Mouse (Mus musculus): ENCODE data around the gene Atp13a3.
"Not testable (repeated sequence)": the region's sequence is repeated elsewhere in the genome, so short reads cannot be mapped to it uniquely, and the experiment has no call there.

Atp13a3 gene

DNA sequence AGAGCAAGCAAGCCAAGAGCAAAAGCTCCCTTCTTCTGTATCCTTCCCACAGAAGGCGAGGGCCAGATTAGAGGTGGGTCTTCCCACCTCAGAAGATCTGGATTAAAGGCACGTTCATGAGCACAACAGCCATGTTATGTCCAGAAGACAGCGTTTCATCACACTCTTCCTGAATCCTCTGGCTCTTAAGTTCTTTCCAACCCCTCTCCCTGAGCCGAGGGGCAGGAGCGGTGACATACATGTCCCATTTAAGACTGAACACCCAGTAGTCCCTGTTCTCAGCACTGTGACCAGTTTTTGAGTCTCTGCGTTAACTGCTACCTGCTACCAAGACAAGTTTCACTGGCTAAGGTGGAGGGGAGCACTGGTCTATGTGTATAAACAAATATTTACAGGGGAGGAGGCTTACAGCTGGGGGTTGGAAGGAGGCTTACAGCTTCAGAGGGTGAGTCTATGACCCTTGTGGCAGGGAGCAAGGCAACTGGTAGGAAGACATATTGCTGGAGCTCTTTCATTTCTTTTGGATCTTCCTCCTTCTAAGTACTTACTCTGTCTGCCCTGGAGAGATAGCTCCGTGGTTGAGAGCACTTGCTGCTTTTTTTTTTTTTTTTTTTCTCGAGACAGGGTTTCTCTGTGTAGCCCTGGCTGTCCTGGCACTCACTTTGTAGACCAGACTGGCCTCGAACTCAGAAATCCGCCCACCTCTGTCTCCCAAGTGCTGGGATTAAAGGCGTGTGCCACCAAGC is at the start of gene Atp13a3:
Gene Atp13a3, minus strand, starts transcription at position 51 of the 746 bp plus-strand sequence.
- no peak for DNase-seq

DNA sequence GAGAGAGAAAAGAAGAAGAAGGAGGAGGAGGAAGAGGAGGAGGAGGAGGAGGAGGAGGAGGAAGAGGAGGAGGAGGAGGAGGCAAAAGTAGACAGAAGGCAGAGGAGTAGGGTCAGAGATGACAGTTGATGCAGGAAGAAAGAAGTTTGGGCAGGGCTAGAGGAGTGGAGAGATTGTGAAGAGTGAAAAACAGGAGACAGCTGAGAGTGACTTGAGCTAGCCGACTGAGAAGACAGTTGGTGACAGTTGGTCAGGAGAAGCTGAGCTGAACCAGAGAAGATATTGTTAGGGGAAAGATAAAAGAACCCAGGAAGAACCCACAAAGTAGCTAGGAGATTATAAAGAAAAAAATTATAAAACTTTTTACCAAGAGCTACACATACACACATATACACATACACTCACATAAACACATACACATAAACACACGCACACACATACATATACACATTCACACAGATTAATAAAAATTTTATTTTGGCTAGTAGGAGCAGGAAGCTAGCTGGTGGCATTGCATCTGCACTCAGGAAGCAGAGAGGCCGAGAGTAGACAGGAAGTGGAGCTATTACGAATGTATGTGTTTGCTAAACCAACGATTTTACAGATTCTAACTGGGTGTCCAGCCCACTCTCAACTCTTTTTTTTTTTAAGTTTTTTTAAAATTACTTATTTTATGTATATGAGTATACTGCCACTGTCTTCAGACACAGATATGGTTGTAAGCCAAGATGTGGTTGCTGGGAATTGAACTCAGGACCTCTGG is 47.6 kb upstream of the Atp13a3 start:
- no peak for DNase-seq

DNA sequence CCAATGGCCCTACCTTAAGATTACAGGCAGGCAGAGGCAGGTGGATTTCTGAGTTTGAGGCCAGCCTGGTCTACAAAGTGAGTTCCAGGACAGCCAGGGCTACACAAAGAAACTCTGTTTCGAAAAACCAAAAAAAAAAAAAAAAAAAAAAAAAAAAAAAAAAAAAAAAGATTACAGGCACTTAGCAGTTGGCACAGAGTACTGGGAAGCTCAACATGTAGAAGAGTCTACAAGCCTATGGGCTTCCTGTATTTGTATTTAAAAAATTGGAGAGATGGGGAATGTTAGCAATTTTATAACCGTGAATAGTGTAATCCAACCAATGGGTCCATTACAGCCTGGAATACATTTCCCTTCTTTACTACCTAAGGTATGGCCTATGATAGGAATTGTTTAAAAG is 45.4 kb upstream of the Atp13a3 start:
- DNase-seq = not testable (repeated sequence)

DNA sequence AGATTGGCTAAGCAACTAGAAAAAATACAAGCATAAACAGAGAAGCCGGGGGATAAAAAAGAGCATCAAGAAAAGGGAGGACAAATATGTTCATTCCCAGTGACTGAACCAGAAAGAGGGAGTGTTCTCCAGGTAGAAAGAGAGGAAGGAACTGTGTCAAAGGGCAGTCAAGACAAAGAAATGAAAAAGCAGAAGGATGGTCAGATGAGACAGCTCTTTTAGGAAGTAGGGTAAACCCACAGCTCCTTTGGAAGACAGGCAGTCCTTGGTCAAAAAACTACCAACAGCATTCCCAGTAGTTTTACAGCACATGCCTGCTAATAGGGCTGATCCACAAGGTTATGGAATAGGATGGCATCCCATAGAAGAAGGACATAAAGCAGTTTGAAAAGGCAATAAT is 43.2 kb upstream of the Atp13a3 start:
- DNase-seq = no peak

DNA sequence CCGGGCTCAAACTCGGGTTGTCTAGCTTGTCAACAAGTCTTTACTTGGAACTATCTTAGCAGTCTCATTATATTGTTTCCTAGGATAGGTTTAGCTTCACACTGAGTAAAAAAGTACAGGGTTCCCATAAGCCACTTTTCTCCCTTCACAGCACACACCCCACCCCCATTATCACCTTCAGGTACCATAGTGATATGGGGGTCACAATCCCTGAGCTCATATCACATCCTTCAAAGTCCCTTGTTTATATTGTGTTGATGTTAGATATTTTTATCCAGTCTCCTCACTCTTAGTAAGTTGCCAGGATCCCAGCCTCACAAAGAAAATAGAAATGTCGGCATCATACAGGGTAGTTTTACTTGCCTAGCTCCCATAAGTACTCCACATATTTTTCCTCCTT is 42.4 kb upstream of the Atp13a3 start:
- no peak for DNase-seq

DNA sequence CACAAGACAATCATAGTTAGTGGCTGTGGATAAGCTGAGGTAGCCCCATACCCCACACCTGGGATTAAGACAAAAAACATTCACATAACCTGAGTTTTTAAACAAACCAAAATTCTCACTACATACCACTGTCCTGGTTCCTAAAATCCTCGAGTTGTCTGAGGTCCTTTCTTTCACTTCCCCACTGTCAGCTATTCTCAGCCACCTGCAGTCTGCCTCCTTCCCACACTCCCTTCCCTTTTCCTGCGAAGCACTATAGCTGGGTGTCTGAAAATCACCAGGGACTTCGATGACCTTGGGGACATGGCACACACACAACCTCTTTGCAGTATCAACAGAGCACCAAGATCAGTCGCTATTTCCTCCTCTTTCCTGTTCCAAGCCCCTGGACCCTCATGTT is 41.9 kb upstream of the Atp13a3 start:
- peak; percentile 23 for DNase-seq

DNA sequence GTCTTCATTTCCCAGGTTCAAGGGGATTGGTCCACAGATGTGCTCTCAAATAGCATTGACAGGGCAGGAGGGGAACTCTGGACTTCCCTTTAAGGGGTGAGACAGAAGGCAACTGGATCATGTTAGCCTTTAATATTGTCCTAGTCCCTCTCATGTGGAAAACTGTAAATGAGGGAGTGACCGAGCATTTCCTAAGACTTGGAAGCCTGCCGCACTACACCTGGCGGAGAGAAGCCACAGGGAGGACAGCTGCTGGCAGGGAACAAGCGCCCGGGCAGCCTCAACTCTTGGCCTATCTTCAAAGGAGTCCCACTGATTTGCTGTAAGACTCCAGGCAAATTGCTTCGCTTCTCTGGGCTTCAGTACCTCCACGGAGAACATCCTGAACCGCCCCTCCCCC is 37.6 kb upstream of the Atp13a3 start:
- no peak for DNase-seq

DNA sequence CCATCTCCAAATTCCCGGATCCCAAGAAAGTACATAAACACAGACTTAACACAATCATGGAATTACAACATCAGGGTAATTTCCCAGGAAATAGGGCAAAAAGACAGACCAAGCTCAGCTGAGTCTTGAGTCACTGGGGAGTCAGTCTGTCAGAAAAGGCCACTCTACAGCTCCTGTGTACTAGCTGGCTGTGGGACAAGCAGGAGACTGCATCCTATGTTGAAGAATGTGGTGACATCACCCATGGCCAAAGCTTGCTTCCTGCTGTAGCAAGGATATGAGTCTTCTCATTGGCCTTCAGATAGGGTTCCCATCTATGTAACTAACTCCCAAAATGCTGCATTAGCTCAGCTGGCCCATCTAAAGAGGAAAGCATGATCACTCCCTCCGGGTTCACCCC is 36.7 kb upstream of the Atp13a3 start:
- DNase-seq = no peak

DNA sequence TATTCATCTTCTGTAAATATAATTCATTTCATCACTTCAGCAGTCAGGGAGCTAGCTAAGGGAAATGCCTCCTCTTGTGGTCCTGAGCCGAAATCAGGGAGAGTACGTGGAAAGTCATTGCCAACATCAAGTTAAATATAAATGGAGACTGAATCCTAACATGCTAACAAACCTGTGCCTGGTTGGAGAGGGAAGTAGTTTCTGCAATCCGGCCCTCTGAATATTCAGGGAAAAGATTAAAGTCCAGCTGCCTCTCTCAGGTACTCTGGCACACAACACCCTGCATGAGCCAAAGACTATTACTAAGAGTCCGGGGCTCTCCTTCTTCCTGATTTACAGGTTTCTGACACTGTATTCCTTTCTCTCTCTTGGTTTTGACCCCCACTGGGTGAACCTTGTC is 35.6 kb upstream of the Atp13a3 start:
- no peak for DNase-seq

DNA sequence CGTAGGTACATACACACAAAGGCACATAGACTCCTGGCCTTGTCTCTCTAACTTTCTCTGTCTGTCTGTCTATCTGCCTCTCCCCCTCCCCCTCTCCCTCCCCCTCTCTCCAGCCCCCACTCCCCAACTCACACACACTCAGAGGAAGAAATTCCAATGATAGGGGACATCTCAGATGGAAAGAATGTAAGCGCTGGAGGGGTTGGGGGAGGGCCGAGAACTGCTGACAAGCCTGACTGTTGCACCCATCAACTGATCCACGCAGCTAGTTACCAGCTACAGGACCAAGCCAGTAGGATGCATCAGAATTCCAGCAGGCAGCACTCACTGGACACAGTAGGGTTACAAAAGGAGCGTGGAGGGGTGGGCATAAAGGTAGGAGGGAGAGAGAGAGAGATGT is 34.1 kb upstream of the Atp13a3 start:
- no peak for DNase-seq

DNA sequence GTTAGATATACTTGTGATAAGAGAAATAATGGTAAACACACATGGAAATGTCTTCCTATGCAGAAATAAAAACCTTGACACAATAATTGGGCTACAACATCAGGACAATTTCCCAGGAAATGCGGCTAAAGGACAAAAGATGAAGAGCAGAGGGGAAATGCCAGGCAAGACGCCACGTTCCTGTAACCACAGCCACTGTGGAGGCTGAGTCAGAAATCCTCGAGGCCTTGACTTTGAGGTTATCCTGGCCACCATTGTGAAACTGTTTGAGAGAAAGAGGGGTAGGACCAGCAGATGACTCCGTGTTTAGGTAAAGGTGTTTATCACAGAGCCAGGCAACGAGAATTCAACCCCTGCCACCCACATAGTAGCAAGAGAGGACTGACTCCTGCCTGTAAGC is 33.6 kb upstream of the Atp13a3 start:
- DNase-seq = no peak

DNA sequence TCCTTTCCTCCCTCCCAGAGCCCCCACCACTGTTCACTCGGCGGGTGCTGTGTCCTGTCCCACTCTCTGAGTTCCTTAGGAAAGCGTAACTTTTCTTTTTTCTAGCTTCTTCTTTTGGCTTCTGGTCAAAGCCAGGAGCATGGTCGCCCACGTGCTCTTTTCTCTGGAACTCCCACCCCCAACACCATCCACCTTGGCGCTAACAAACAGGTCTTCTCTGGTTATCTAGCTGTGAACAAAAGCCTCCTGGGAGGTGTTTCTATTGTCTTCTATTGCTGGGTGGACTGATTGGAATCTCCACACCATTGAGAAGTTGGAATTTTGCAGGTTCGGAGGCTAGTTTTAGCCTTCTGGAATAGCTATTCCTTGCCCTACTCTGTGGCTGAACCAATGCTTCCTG is 30.5 kb upstream of the Atp13a3 start:
- no peak for DNase-seq

DNA sequence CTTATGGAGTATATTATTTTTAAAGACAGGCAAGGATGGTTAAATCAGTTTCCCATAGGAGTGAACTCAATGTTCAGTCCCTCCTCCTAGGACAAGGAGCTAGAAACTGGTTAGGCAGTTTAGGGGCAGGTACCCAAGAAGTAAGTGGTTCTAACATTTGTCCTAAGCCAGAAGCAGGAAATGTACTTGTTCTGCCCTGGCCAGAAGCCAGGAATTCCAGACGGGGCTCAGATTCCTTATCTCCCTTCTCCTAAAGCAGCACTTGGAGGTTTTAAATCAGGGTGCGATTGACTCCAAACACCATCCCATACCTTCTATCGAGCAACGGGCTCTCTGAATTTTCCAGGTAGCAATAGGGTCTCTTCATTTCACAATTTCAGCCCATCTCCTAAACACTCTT is 29.6 kb upstream of the Atp13a3 start:
- no peak for DNase-seq

DNA sequence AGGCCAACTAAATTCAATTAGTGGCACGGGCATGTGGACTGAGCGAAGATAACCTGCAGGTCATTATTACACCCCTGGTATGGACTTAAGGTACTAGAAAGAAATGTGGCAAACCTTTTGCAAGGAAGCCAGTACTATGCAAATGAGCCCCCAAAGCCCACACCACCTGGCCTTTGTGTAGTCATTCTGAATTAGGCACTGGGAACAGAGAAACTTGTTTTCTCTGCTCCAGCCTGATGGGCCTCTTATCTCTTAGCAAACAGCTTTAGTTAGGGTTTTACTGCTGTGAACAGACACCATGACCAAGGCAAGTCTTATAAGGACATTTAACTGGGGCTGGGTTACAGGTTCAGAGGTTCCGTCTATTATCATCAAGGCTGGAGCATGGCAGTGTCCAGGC is 27.4 kb upstream of the Atp13a3 start:
- no peak for DNase-seq

DNA sequence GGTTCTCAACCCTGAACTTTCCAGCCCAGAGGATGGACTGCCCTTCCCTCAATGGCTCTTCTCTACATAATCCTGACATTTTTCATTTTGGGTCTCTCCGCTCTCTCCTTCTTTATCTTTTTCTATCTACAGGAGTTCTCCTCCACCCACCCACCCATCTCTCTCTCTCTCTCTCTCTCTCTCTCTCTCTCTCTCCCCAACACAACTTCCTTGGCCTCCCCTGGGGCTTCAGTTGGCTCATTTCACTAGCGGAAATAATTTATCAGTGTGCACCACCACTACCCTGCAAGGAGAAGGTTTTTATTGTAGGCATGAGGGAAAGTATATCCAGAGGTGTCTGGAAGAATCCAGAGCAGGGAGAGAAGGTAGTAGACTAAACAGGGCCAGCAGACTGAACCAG is 26.3 kb upstream of the Atp13a3 start:
- no peak for DNase-seq

DNA sequence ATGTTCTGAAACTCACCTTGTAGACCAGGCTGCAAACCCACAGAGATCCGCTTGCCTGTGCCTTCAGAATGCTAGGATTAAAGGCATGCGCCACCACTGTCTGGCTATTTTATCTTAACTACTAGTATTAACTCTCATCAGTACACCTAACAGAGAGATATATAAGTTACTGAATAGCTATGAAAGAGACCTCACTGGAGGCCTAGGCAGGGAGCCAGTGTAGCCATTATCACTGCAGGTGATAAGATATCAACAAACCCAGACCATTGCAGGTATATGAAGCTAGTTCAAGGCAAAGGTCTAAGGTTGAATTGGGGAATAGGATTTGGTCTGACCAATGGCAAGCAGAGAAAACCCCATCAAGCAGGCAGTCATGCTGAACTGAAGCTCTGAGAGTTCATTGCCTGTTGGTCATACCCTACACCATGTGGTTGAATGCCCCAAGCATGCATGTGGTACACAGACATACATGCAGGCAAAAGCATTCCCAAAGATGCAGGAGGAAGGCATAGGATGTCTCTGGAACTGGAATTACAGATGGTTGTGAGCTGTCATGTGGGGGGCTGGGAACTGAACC is 24.8 kb upstream of the Atp13a3 start:
- DNase-seq = no peak

DNA sequence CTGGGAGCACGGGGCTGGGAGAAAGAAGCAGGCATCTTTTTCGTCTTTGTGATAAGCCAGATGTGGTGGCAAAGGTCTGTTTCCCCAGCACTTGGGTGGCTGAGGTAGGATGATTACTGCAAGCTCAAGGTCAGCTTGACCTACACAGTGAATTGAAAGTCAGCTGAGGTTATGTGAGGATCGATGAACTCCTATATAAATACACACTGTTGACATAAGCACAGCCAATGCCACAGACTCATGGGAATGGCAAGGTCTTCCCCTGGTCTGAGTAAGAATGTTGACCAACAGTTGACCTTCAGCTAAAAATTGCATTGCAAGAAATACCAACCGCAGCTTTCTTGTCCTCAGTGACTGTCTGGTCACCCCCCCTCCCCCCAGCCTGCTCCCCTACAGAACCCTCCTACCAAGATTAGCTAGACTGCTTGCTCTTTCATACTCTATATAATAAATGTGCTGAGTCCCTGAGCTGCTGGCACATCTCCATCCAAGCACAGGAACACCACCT is 23.0 kb upstream of the Atp13a3 start:
- no peak for DNase-seq

DNA sequence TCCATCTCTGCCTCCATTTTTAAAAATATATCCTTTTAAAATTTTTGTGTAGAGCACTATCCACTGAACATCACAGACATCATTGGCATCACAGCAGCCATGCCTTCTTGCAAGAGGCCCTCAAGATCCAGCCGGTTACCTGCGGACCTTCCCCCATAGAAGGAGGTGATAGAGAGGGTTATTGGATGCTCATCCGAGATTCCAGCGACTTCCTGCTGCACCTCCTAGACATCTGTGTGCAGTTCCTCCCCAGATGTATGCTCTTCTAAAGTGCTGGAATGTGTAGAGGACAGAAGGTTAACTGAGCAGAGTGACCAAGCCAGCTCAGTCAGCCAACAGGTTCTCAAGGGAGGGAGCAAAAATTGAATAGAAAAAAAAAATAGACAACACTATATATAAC is 21.7 kb upstream of the Atp13a3 start:
- no peak for DNase-seq

DNA sequence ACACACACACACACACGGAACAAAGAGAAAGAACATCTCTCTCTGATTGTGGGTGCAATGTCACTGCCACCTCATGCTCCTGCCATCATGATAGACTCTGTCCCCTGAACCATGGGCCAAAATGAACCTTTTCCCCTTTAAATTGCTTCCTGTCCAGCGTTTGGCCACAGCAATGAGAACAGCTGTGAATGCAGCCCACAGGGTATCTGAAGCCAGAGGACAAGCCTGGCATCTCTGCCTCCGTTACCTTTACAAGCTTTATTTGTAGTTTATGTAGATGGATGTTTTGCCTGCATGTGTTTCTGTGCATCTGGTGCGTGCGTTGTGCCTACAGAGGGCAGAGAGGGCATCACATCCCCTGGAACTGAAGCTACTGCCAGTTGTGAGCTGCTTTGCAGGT is 21.2 kb upstream of the Atp13a3 start:
- no peak for DNase-seq

DNA sequence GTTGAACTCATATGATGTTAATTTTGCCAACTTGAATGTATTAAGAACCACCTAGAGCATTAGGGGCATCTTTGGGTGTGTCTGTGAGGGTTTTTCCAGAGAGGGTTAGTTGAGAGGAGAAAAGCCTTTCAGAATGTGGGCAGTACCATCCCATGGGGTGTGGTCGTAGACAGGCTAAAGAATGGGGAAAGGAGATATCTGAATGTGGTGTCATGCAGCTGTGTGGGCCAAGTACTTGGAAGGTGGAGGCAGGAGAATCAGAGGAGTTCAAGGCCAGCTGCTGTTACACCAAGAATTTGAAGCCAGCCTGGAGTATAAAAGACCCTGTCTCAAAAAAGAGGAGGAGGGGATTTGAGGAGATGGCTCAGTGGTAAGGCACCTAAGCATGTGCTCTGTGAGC is 20.2 kb upstream of the Atp13a3 start:
- no peak for DNase-seq

DNA sequence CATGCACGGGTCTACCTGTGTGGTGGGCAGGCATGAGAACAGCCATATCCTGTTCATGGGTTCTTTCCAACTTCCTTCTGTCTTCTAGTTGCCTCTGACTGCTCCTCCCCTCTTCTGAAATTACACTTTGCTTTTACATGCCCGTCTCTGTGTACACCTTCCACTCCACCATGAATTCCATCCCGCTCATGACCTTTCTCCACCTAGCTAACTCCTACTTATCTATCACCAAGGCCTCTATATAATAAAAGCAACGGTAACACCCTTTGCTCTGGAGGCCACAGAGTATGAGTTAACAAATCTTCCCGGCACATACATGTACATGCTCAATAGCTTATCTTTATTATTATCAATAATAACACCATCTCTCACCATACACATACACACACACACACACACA is 18.3 kb upstream of the Atp13a3 start:
- no peak for DNase-seq

DNA sequence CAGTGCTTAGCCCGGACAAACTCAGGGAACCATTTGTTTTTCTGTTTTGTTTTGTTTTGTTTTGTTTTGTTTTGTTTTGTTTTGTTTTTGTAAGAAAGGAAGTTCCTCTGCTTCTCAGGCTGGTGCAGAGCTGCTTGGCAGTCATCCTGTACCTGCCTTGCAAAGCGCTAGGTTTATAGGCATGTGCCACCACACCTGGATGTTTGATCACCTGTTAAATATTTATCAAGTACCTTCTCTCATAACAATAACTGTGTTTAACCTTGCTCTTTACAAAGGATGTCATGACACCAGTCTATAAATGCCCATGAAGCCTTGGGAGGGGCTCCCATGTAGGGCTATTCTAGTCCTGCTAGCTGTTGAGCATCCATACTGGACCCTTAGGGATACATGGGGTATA is 10.9 kb upstream of the Atp13a3 start:
- no peak for DNase-seq

DNA sequence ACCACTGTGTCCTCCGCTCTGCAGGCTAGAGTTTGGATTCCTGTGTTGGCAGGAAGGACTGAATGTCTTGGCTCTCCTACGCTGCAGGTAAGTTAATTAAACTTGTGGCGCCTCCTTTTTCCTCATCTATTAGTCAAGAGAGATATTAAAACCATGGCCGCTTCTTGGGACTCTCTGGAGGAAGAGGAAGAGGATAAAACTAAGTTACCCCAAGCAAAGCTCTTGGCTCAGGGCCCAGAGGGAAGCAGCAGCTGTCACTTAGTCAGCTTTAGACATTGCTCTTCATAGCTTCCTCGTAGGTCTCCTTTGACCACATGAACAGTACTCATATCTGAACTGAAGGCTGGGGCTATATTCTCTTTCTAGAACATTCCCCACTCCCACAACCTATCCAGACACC is 10.5 kb upstream of the Atp13a3 start:
- DNase-seq = peak; percentile 63

DNA sequence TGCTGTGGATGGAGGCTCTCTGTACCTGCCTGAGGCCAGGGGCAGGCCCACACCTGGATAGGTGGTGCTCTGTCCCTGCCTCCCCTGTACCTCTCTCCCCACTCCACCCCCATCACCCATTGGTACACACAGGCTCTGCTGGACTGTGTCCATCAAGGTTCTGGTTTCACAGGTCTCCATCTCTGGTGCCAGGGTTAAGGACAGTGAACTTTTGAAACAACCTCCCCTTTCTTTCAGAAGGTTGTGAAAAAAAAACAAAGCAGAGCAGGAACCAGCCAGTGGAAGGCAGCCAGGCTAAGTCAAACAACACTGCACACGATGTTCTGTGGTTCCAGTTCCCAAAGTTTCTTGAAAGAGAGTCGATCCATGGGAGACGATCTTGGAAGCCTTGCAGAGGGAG is 6.9 kb upstream of the Atp13a3 start:
- DNase-seq = no peak
